Mouse (Mus musculus) neural tube, embryonic 11.5 days (tissue): ENCODE measurements around the gene Rnpep. TPM values are rescaled to one million over a fixed set of nuclear protein-coding genes. Genes with fewer than 3 reads are reported as not detected.
"Not testable (repeated sequence)": the region's sequence is repeated elsewhere in the genome, so short reads cannot be mapped to it uniquely, and the experiment has no call there.

Source experiments
- ATAC-seq: fragments of 200-750 bp; cut with Nextera tagmentation; 2 replicates; pipeline ENCODE4 v1.8.0; 2017; ENCODE audit warnings: moderate number of reproducible peaks, mild to moderate bottlenecking, moderate TSS enrichment, moderate library complexity; ENCODE audit not compliant: insufficient read depth, low FRiP score, low TSS enrichment
- DNase-seq: peaks from one replicate; pipeline ENCODE4 v3.0.0-alpha.2; 2015; ENCODE audit warnings: low spot score
- H3K27ac ChIP-seq: fragments of 300-500 bp; sonication (generic); 2 replicates; pipeline ENCODE4 v1.5.1; 2014; ENCODE audit warnings: low read depth, mild to moderate bottlenecking, low read length
- H3K27me3 ChIP-seq: fragments of 300-500 bp; sonication (generic); 2 replicates; pipeline ENCODE4 v1.6.1; 2014; ENCODE audit warnings: mild to moderate bottlenecking, low read length, mixed read lengths; ENCODE audit not compliant: control insufficient read depth, insufficient read depth
- H3K36me3 ChIP-seq: fragments of 300-500 bp; sonication (generic); 2 replicates; pipeline ENCODE4 v1.6.1; 2014; ENCODE audit warnings: mild to moderate bottlenecking, low read length, moderate library complexity, mixed read lengths; ENCODE audit not compliant: control insufficient read depth, insufficient read depth
- H3K4me1 ChIP-seq: fragments of 300-500 bp; sonication (generic); 2 replicates; pipeline ENCODE4 v1.6.1; 2014; ENCODE audit warnings: low read length, mixed read lengths; ENCODE audit not compliant: control insufficient read depth, insufficient read depth
- H3K4me2 ChIP-seq: fragments of 300-500 bp; sonication (generic); 2 replicates; pipeline ENCODE4 v1.6.1; 2014; ENCODE audit warnings: low read depth, mild to moderate bottlenecking, moderate library complexity
- H3K4me3 ChIP-seq: fragments of 300-500 bp; sonication (generic); 2 replicates; pipeline ENCODE4 v1.5.1; 2014; ENCODE audit warnings: low read depth, low read length
- H3K9ac ChIP-seq: fragments of 300-500 bp; sonication (generic); 2 replicates; pipeline ENCODE4 v1.6.1; 2014; ENCODE audit warnings: mild to moderate bottlenecking, low read length
- H3K9me3 ChIP-seq: fragments of 300-500 bp; sonication (generic); 2 replicates; pipeline ENCODE4 v1.6.1; 2016; ENCODE audit warnings: low read length; ENCODE audit not compliant: control insufficient read depth
- WGBS: fragments of 180-500 bp; shearing (Covaris S2); extraction: QIAGEN DNeasy Blood & Tissue Kit; methylation state at CpG from one replicate; pipeline ENCODE4 v1.1.7; 2014; 5-methylcytosine and 5-hydroxymethylcytosine counted together
- polyA plus RNA-seq: library from polyadenylated mRNA; unstranded; fragments of >200 nt; fragmentation: Nextera tagmentation; extraction: Ambion mirVana; gene quantifications from 2 replicates; pipeline ENCODE4 v1.2.1, GENCODE M21; 2014

Gene Rnpep
- polyA plus RNA-seq, 1 experiment from 2014 or later, result 112 TPM

GRCm38 (mm10) chr1:135252854-135253253, 31.0 kb downstream of the Rnpep start:
- no peak for ATAC-seq
- 68% methylated on average over 4 of the region's 4 CpGs for WGBS
- Histone ChIP-seq H3K27ac (no peak overlapping the region), H3K4me2 (no peak overlapping the region), H3K9ac (no peak overlapping the region), H3K4me3 (no peak overlapping the region), H3K9me3 (no peaks in the 10 kb centered on the region), H3K4me1 (no peaks in the 10 kb centered on the region), H3K36me3 (no peaks in the 10 kb centered on the region), H3K27me3 (no peaks in the 10 kb centered on the region)
- no peak for DNase-seq

GRCm38 (mm10) chr1:135251405-135251804, 32.5 kb downstream of the Rnpep start:
- Histone ChIP-seq H3K27ac (no peak overlapping the region), H3K4me1 (no peaks in the 10 kb centered on the region), H3K27me3 (no peaks in the 10 kb centered on the region), H3K9ac (no peak overlapping the region), H3K4me3 (no peak overlapping the region), H3K4me2 (no peak overlapping the region), H3K9me3 (no peaks in the 10 kb centered on the region), H3K36me3 (no peaks in the 10 kb centered on the region)
- 85% methylated on average over 8 of the region's 8 CpGs for WGBS
- DNase-seq (no peak), ATAC-seq (no peak)

GRCm38 (mm10) chr1:135250706-135251105, 33.2 kb downstream of the Rnpep start:
- Histone ChIP-seq H3K4me1 (no peaks in the 10 kb centered on the region), H3K4me2 (no peak overlapping the region), H3K9me3 (no peaks in the 10 kb centered on the region), H3K36me3 (no peaks in the 10 kb centered on the region), H3K27ac (no peak overlapping the region), H3K27me3 (no peaks in the 10 kb centered on the region), H3K4me3 (no peak overlapping the region), H3K9ac (no peak overlapping the region)
- DNase-seq (no peak), ATAC-seq (no peak)
- WGBS, result 68% methylated on average over 2 of the region's 3 CpGs

GRCm38 (mm10) chr1:135248434-135248850, 35.4 kb downstream of the Rnpep start:
- ATAC-seq, result no peak
- H3K9ac ChIP-seq, result peak overlapping the region; percentile 18; the same call in 1 of the 2 replicates

GRCm38 (mm10) chr1:135244014-135244413, 39.9 kb downstream of the Rnpep start:
- H3K27ac ChIP-seq, result no peak overlapping the region
- DNase-seq, result no peak
- H3K36me3 ChIP-seq, result no peaks in the 10 kb centered on the region
- no peaks in the 10 kb centered on the region for H3K4me1 ChIP-seq
- no peaks in the 10 kb centered on the region for H3K9me3 ChIP-seq
- H3K9ac ChIP-seq, result no peak overlapping the region
- H3K27me3 ChIP-seq, result no peaks in the 10 kb centered on the region
- no peak for ATAC-seq
- H3K4me2 ChIP-seq, result no peak overlapping the region
- WGBS, result 81% methylated on average over 8 of the region's 8 CpGs
- no peak overlapping the region for H3K4me3 ChIP-seq

More at GRCm38 (mm10) chr1:135248434-135248850, 35.4 kb downstream of the Rnpep start:
- H3K27me3 ChIP-seq, result no peaks in the 10 kb centered on the region
- no peak overlapping the region for H3K27ac ChIP-seq
- peak overlapping the region; percentile 37 for H3K4me2 ChIP-seq
- H3K4me3 ChIP-seq, result peak overlapping the region; percentile 20
- 4% methylated on average over 15 of the region's 15 CpGs for WGBS
- H3K9me3 ChIP-seq, result no peaks in the 10 kb centered on the region
- peak; percentile 39 for DNase-seq
- no peaks in the 10 kb centered on the region for H3K36me3 ChIP-seq
- no peaks in the 10 kb centered on the region for H3K4me1 ChIP-seq

GRCm38 (mm10) chr1:135240206-135240605, 43.7 kb downstream of the Rnpep start:
- 92% methylated on average over 4 of the region's 4 CpGs for WGBS

GRCm38 (mm10) chr1:135237131-135237851, 46.6 kb downstream of the Rnpep start:
- Histone ChIP-seq H3K27me3 (no peaks in the 10 kb centered on the region), H3K27ac (no peak overlapping the region), H3K4me2 (no peak overlapping the region), H3K4me3 (no peak overlapping the region), H3K36me3 (no peaks in the 10 kb centered on the region), H3K9ac (no peak overlapping the region), H3K9me3 (no peaks in the 10 kb centered on the region), H3K4me1 (no peaks in the 10 kb centered on the region)
- WGBS, result 71% methylated on average over 12 of the region's 12 CpGs
- no peak for ATAC-seq
- no peak for DNase-seq

More at GRCm38 (mm10) chr1:135240206-135240605, 43.7 kb downstream of the Rnpep start:
- H3K27ac ChIP-seq, H3K9ac ChIP-seq, H3K36me3 ChIP-seq, H3K9me3 ChIP-seq, H3K4me1 ChIP-seq, H3K4me2 ChIP-seq, DNase-seq, ATAC-seq, H3K27me3 ChIP-seq, H3K4me3 ChIP-seq: not testable (repeated sequence)

GRCm38 (mm10) chr1:135234771-135235170, 49.1 kb downstream of the Rnpep start:
- no peaks in the 10 kb centered on the region for H3K9me3 ChIP-seq
- no peak overlapping the region for H3K4me2 ChIP-seq
- 86% methylated on average over 12 of the region's 12 CpGs for WGBS
- H3K36me3 ChIP-seq, result no peaks in the 10 kb centered on the region
- DNase-seq (no peak), ATAC-seq (no peak)
- H3K27ac ChIP-seq, result no peak overlapping the region
- H3K9ac ChIP-seq, result no peak overlapping the region
- H3K27me3 ChIP-seq, result no peaks in the 10 kb centered on the region
- no peaks in the 10 kb centered on the region for H3K4me1 ChIP-seq
- H3K4me3 ChIP-seq, result no peak overlapping the region

GRCm38 (mm10) chr1:135233961-135234360, 49.9 kb downstream of the Rnpep start:
- H3K27ac ChIP-seq, result no peak overlapping the region
- no peaks in the 10 kb centered on the region for H3K36me3 ChIP-seq
- H3K4me2 ChIP-seq, result no peak overlapping the region
- DNase-seq (no peak), ATAC-seq (no peak)
- no peaks in the 10 kb centered on the region for H3K9me3 ChIP-seq
- 95% methylated on average over 6 of the region's 6 CpGs for WGBS
- no peak overlapping the region for H3K9ac ChIP-seq
- H3K27me3 ChIP-seq, result no peaks in the 10 kb centered on the region
- no peak overlapping the region for H3K4me3 ChIP-seq
- no peaks in the 10 kb centered on the region for H3K4me1 ChIP-seq
